Mouse (Mus musculus) ES-Bruce4 (cell line): Measurements from ENCODE around the gene Sept5. TPM values are rescaled to one million over a fixed set of nuclear protein-coding genes. Genes with fewer than 3 reads are reported as not detected.

Experiments
- H3K27ac ChIP-seq: 2 replicates; pipeline ENCODE4 v1.5.1; 2012; ENCODE audit warnings: low read length, inconsistent platforms; ENCODE audit not compliant: insufficient read depth
- H3K27me3 ChIP-seq: 2 replicates; pipeline ENCODE4 v1.6.1; 2012; ENCODE audit warnings: mild to moderate bottlenecking, low read length, inconsistent platforms; ENCODE audit not compliant: control insufficient read depth, poor library complexity, insufficient read depth, severe bottlenecking
- H3K36me3 ChIP-seq: 2 replicates; pipeline ENCODE4 v1.6.1; 2012; ENCODE audit warnings: inconsistent platforms, mild to moderate bottlenecking, low read length, moderate library complexity; ENCODE audit not compliant: control insufficient read depth, poor library complexity, insufficient read depth, severe bottlenecking
- H3K4me1 ChIP-seq: one replicate; pipeline ENCODE4 v1.8.1; 2011; ENCODE audit warnings: low read length; ENCODE audit not compliant: control insufficient read depth, insufficient read depth
- H3K4me3 ChIP-seq: 2 replicates; pipeline ENCODE4 v1.5.1; 2011; ENCODE audit warnings: low read depth, mild to moderate bottlenecking, low read length
- H3K9ac ChIP-seq: 2 replicates; pipeline ENCODE4 v1.6.1; 2012; ENCODE audit warnings: low read depth, mild to moderate bottlenecking, inconsistent platforms; ENCODE audit not compliant: poor library complexity, severe bottlenecking
- H3K9me3 ChIP-seq: replicated peaks from 2 replicates; pipeline ENCODE4 v1.6.1; 2012; ENCODE audit warnings: mild to moderate bottlenecking, low read length, inconsistent platforms; ENCODE audit not compliant: control insufficient read depth, poor library complexity, insufficient read depth, severe bottlenecking
- CTCF ChIP-seq: IDR thresholded peaks from one replicate; pipeline ENCODE4 v1.8.1; 2011; ENCODE audit warnings: low read depth, low read length
- EP300 ChIP-seq: IDR thresholded peaks from 2 replicates; pipeline ENCODE4 v1.6.1; 2011; ENCODE audit warnings: low read depth, low read length; ENCODE audit not compliant: insufficient read depth
- POLR2A ChIP-seq: IDR thresholded peaks from one replicate; pipeline ENCODE4 v1.8.1; 2011; ENCODE audit warnings: low read length; ENCODE audit not compliant: insufficient read depth
- polyA plus RNA-seq: library from polyadenylated mRNA; stranded (reverse); fragments of >200 nt; gene quantifications from 2 replicates; pipeline ENCODE4 v1.2.4, GENCODE M21; 2011; ENCODE audit warnings: low read depth; ENCODE audit not compliant: missing spikeins, insufficient read depth, insufficient read length

Sept5 gene
- polyA plus RNA-seq, 1 experiment, result 1.8 TPM

DNA sequence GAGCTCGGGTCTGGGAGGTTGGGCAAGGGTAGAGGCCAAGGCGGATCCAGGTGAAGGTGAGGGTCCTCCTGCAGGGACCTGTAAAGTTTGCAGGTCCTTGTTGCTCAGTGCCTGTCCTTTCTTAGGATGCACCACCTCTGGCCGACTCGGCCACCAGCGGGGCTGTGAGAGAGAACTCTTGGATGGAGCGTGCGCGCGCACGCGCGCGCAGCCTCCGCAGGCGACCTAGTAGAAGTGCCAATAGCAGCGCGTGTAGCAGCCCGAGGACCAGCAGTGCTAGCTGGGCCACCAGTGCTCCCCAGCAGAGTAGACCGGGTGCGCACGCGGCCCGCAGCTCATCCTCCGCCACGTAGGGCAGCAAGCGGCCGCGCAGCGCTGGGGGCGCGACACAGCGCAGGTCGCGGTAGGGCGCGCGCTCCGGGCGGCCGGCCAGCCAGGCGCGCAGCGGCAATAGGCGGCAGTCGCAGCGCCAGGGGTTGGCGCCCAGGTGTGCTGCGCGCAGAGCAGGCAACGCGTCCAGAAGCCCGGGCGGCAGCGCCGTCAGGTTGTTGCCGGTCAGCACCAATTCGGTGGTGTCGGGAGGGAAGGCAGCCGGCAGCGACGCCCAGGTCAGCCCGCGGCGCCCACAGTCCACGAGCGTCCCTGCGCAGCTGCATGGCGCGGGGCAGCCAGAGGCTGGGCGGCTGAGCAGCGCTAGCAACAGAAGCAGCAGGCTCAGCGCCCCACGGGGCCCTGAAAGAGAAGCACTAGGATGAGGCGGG is 9.0 kb downstream of the Sept5 start:
- Histone ChIP-seq H3K4me1 (no peaks in the 10 kb centered on the region), H3K9me3 (no peaks in the 10 kb centered on the region), H3K36me3 (no peaks in the 10 kb centered on the region), H3K27me3 (peaks cover 6% of the 10 kb centered on the region; the same call in 1 of the 2 replicates), H3K4me3 (peak overlapping the region; percentile 68), H3K9ac (peak overlapping the region; percentile 50), H3K27ac (no peak overlapping the region)
- TF ChIP-seq EP300, result no peak
- no peak for TF ChIP-seq CTCF
- no peak for TF ChIP-seq POLR2A

- TF ChIP-seq POLR2A, result no peak
- TF ChIP-seq EP300, result no peak
- TF ChIP-seq CTCF, result no peak
- H3K9ac ChIP-seq, result no peak overlapping the region
- H3K4me3 ChIP-seq, result peak overlapping the region; percentile 68
- no peaks in the 10 kb centered on the region for H3K9me3 ChIP-seq
- no peaks in the 10 kb centered on the region for H3K4me1 ChIP-seq
- H3K36me3 ChIP-seq, result no peaks in the 10 kb centered on the region
- H3K27me3 ChIP-seq, result peaks cover 5% of the 10 kb centered on the region; the same call in 1 of the 2 replicates
- H3K27ac ChIP-seq, result no peak overlapping the region
Observed at GRCm38 (mm10) chr16:18620201-18620600, 9.6 kb downstream of the Sept5 start.

- no peak overlapping the region for H3K4me3 ChIP-seq
- no peaks in the 10 kb centered on the region for H3K9me3 ChIP-seq
- no peak for TF ChIP-seq CTCF
- no peak for TF ChIP-seq POLR2A
- no peak for TF ChIP-seq EP300
- no peak overlapping the region for H3K27ac ChIP-seq
- H3K36me3 ChIP-seq, result no peaks in the 10 kb centered on the region
- no peaks in the 10 kb centered on the region for H3K4me1 ChIP-seq
- H3K27me3 ChIP-seq, result peaks cover 5% of the 10 kb centered on the region; the same call in 1 of the 2 replicates
- no peak overlapping the region for H3K9ac ChIP-seq
Observed at GRCm38 (mm10) chr16:18619110-18619509, 10.6 kb downstream of the Sept5 start.

DNA sequence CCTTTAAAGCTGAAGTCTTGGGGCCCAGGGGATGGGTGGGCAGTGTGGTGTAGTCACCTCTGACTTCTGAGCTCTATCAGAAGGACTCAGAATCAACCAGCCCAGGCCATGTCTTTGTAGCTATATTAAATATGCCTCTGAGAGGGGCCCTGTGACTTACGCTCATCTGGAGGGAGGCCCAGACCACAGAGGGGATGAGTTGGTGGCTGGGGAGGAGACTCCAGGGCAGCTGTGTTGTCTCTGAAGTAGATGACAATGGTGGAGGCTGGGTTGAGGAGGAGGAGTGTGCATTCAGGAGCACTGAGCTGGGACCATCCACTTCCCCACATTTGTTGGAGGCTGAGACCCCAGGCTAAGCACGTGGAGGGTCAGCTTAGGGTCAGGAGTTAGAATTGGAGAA is 11.5 kb downstream of the Sept5 start:
- Histone ChIP-seq H3K27me3 (peaks cover 5% of the 10 kb centered on the region; the same call in 1 of the 2 replicates), H3K4me1 (no peaks in the 10 kb centered on the region)
- TF ChIP-seq CTCF (no peak), POLR2A (no peak), EP300 (no peak)

GRCm38 (mm10) chr16:18617370-18618065 is 12.2 kb downstream of the Sept5 start:
- TF ChIP-seq POLR2A (no peak), CTCF (peak; percentile 96), EP300 (0 out of 2 replicates have a peak, but pooled peaks have one; percentile 32)
- Histone ChIP-seq H3K4me1 (no peaks in the 10 kb centered on the region), H3K27ac (no peak overlapping the region), H3K36me3 (no peaks in the 10 kb centered on the region), H3K9ac (no peak overlapping the region), H3K27me3 (peaks cover 5% of the 10 kb centered on the region; the same call in 1 of the 2 replicates), H3K4me3 (peak overlapping the region; percentile 60), H3K9me3 (no peaks in the 10 kb centered on the region)

More for the DNA sequence above, 11.5 kb downstream of the Sept5 start:
- Histone ChIP-seq H3K36me3 (no peaks in the 10 kb centered on the region), H3K27ac (no peak overlapping the region), H3K9ac (no peak overlapping the region), H3K4me3 (no peak overlapping the region), H3K9me3 (no peaks in the 10 kb centered on the region)

DNA sequence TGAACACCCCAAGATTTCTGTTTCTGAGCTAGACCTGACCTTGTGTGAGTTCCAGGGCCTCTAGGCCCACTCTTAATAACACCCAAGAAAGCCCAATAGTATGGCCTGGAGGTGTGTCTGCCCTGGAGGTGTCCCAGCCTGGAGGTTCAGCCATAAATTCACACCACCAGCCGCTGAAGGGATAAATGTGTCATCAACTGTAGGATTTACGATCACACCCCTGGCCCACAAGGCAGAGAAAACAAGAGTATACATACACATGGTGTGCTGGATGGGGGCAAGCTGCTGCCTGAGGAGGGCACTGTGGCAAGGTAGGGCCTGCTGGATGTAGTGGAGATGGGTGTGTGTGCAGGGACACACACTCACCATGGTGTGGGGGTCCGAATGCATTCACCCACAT is 16.5 kb downstream of the Sept5 start:
- no peak overlapping the region for H3K9ac ChIP-seq
- H3K4me1 ChIP-seq, result no peaks in the 10 kb centered on the region
- H3K27ac ChIP-seq, result no peak overlapping the region

More for the DNA sequence above, 16.5 kb downstream of the Sept5 start:
- no peaks in the 10 kb centered on the region for H3K9me3 ChIP-seq
- no peaks in the 10 kb centered on the region for H3K36me3 ChIP-seq
- no peak for TF ChIP-seq CTCF
- no peak for TF ChIP-seq EP300
- TF ChIP-seq POLR2A, result no peak
- H3K27me3 ChIP-seq, result no peaks in the 10 kb centered on the region
- no peak overlapping the region for H3K4me3 ChIP-seq
